Mouse (Mus musculus) gastrocnemius, adult 18-20 months (tissue): Measurements from ENCODE around the gene Utrn. TPM values are rescaled to one million over a fixed set of nuclear protein-coding genes. Genes with fewer than 3 reads are reported as not detected.

ENCODE experiments used
- DNase-seq: peaks from one replicate; pipeline ENCODE4 v3.0.0; 2021; ENCODE audit warnings: low spot score
- total RNA-seq, 2 experiments: library from RNA; stranded (reverse); gene quantifications; 2 replicates each; pipeline ENCODE4 v1.2.3; 2021

The Utrn gene
- total RNA-seq, 2 experiments from 2014 or later, result 17.6 to 20.4 TPM

DNA sequence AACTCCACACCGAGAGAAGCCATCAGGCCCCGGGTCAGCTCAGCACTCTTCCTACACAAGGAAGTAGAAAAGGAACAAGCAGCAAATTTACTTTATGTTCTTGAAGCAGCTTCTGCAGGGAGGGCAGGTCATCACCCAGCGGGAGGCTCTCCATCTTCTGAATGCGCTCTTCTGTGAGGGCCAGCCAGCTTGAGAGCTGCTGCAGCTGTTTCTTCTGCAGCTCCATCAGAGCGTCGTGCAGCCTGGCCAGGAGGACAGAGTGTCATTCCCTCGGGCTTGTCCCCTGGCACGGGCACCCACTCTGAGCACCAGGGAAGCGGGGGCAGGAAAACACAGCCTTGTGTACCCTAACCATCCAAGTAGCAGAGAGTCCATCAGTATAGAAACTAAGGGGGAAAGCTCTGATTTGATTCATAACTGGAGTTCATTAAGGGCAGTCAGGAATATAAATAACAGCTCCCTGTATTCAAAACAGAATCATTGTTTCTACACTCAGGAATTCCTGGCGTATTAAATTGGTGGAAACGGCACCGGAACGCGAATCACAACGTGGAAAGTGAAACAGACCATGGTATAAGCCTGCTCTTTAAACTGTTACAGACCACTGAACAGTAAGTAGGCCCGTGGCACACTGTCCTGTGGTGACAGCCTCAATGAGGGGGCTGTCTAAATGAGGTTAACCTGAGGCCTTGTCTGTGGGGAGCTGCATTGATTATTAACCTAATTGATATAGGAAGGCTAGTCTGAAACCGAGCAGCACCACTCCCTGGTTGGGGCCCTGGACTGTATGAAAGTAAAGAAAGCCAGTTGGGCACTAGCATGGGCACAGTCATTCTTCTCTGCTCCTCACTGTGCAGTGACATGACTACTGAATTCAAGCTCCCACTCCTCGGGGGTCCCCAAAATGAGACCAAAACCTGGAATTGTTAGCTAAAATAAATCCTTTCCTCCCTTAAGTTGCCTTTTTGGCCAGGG, 132.0 kb downstream of the Utrn start:
- DNase-seq, result no peak

- no peak for DNase-seq
Observed at GRCm38 (mm10) chr10:12735695-12736094, 133.5 kb downstream of the Utrn start.

GRCm38 (mm10) chr10:12731459-12731858, 137.7 kb downstream of the Utrn start:
- no peak for DNase-seq

GRCm38 (mm10) chr10:12729635-12730034, 139.5 kb downstream of the Utrn start:
- DNase-seq, result no peak

- DNase-seq, result no peak
Observed at GRCm38 (mm10) chr10:12729033-12729432, 140.1 kb downstream of the Utrn start.

GRCm38 (mm10) chr10:12727881-12728280, 141.3 kb downstream of the Utrn start:
- no peak for DNase-seq

DNA sequence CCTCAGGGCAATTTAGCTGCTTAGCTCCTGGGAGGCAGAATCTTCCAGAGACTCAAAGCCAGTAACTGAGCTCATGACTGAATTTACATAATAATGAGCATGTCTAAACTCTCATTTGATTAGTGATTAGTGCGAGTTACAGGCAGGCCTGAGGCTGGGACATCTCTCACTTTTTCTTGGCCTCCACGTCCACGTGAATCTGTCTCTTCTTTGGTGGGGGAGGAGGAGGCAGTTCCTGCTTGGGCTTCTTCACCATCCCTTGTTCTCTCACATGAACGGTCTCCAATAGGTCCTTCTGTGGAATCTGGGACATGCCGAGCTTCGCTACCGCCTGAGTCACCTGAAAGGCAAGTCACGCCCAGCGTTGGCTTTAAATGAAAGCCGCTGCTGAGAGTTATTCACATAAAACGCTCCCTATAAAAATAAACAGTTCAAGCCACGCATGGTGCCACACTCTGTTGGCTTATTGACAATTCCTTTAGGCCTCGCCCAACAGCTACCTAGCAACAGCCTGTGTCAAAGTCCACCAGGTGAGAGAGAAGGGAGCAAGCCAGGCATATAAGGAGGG, 143.0 kb downstream of the Utrn start:
- no peak for DNase-seq

GRCm38 (mm10) chr10:12724247-12725001, 144.7 kb downstream of the Utrn start:
- DNase-seq, result no peak

DNA sequence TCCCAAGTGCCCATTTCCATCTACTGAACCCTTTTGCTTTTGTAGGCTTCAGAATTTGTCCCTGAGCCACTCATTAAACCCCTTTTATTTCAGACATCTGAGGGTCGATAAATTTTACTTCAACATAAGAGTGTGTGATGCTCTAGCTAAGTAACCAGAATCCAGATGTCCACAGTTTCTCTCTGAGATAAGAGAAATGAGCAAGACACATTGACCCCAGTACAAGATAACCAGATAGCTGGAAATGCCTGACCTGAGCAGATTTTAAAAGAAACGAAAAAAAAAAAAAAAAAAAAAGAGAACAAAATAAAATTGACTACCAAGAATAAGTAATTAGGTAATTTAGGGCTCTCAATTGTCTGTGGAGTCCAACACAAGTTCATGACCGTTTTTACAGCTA, 145.9 kb downstream of the Utrn start:
- DNase-seq, result no peak

DNA sequence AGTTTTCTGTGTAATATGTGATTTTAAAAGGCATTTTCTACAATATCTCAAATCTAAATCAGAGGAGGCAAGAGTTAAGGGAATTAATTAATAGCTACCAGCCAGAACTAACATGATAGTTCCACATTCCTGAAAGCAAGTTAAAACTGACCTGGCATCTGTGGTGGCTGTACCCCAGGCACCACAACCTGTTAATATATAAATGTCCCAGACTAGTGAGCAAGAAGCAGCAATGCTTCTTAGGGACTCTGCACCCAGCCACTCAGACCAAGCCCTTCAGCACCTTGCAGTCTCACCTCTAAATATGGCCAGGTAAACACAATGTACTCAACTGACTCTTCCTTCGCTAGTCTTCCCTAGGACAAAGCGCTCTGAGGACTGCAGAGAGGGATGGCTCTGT, 147.1 kb downstream of the Utrn start:
- no peak for DNase-seq

DNA sequence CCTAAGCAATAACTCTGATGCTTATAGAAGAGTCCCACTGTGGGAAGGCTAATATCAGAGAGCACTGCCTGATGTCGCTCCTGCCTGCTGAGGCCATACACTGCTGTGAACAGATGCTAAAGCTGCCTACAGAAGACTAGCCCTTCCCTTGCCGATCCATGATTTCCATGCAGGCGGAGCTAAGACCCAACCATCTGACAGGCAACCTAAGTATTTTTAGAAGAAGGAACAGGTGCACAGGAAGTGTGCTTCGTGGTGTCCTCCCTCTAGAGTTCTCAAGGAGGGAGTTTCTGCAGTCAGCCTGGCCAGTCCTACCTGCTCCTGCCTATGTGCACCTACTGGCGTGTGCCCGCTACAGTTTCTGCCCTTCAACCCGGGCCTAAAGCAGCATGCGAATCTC, 150.8 kb downstream of the Utrn start:
- DNase-seq, result no peak

DNA sequence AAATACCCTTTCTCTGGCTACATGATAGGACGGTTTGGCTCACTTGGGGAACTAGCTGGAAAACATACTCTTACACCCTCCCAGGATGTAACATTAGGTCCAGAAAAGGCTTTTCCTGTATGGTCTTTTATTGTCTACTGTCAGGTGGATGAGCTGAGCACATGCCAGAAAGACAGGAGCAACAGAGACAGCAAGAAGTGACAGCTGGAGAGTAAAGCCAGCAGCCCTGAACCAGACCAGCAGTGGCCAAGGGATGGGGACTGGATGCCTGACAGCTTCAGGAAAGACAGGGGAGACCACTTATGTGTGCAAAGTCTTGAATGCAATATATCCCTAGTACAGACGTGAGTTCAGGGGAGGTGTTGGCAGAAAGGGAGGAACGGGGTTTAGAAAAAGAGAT, 151.8 kb downstream of the Utrn start:
- DNase-seq, result no peak

- no peak for DNase-seq
Observed at GRCm38 (mm10) chr10:12716657-12717327, 152.4 kb downstream of the Utrn start.

GRCm38 (mm10) chr10:12713236-12713855, 155.8 kb downstream of the Utrn start:
- no peak for DNase-seq

DNA sequence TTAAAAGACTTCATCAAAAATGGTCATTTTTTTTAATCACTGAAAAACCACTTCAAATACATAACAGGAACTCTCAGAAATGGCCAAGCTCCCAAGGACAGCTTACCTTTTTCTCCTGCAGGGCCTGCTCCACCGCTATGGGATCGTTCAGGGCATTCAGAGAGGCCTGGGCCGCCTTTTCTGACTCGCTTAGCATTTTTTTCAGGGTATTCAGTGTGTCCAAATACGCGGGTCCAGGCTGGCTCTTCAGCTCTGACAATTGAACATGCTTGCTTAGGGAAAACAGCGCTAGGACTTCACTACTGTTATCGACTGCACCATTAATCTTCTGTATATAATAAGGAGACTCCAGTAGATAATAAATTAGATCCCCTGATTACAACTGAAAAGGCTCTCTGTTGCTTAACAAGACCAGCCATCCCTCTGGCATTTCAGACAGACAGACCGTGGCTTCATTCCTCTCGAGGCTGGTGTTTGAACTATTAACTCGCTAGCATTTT, 157.8 kb downstream of the Utrn start:
- no peak for DNase-seq

DNA sequence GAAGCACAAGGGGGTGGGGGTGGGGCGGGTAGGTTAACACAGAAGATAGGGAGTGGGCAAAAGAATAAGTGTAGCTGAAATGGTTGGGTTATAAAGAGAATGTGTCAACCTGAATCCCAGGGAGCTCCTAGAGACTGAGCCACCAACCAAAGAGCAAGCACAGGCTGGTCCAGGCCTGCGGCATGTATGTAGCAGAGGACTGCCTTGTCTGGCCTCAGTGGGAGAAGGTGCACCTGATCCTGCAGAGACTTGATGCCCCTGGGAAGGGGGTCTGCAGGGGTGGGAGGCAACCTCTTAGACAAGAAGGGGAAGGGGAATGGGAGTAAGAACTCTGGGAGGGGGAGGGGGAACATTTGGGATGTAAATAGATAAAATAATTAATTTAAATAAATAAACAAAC, 162.6 kb downstream of the Utrn start:
- DNase-seq, result no peak

GRCm38 (mm10) chr10:12705990-12706389, 163.2 kb downstream of the Utrn start:
- DNase-seq, result no peak

DNA sequence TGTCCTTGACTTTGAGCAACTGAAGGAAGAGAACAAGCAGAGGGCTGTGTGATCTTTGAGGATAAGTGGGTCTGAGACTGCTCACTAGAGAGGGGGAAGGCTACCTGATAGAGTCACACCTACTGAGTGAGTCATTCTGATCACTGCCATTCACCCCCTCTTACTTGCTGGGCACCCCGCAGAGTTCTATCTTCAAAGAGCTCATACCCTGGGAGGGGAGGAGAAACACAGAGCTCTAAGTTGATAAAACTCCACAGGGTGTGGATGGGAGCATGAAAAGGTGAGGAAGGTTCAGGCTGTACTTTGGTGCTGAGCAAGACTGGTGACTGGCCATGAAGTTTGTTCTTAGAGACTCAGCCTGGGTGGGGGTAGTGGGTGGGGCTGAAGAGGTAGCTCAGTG, 164.9 kb downstream of the Utrn start:
- no peak for DNase-seq

DNA sequence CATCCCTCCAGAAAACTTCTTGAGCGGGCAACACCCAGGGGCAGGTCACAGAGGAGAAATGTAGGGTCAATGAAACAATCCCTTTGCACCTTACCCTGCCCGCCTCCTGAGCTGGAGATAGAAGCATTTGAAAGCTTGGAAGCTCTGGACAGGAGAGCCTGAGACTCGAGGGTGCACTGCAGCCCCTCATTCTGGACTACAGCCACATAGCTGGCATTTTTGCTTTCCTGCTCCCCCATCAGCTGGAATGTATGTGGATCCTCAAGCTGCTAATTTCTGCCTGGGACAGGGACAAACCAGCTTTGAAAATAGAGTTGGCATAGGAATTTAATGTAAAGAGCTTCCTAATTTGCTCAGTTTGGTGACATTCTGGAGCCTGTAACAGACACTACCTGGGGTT, 165.6 kb downstream of the Utrn start:
- DNase-seq, result no peak

DNA sequence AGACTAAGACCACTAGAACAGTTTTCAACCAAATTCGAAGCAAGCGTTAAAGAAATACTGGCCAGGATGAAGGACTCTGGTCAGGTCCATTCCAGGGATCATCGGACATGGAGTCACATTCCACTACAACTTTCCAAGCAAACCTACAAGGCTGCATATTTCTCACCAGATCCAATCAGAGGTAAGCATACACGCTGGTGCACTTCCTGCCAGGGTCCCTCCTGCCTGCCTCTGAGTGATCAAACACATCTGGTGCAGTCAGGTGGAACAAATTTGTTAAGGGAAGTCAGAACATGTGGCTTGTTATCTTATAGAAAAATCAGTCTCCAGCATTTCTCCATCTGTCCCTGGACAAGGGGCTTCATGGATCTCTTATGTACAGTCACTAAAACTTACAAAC, 167.0 kb downstream of the Utrn start:
- no peak for DNase-seq

DNA sequence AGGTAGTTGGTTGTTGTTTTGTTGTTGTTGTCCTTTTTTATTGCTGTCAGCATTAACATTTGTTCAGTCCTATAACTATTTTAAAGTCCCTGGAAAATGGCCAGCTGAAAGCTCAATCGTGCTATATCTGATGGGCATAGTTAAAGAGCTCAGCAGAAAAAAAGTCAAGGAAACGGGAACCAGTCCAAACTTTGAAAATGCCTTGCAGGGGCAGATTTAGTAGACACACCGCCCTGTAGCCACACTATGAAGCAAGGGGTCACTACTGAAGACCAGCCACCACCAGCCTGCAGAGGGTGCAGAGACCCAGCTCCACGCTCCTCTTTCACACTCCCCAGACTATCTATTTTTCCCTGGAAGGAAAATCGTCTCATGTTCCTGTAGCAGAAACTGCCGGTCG, 167.5 kb downstream of the Utrn start:
- no peak for DNase-seq
